Mouse (Mus musculus): Measurements from ENCODE around the gene Ndufaf8. TPM values are rescaled to one million over a fixed set of nuclear protein-coding genes. Genes with fewer than 3 reads are reported as not detected.

The Ndufaf8 gene
- polyA plus RNA-seq, 1 experiment from 2014 or later: 56.4 TPM

- no peak overlapping the region for H3K4me2 ChIP-seq
- no peak overlapping the region for H3K27ac ChIP-seq (replicated peaks)
- H3K9ac ChIP-seq: no peak overlapping the region
- no peaks in the 10 kb centered on the region for H3K9me3 ChIP-seq
- H3K4me1 ChIP-seq (replicated peaks): peaks cover 8% of the 10 kb centered on the region
- peaks cover 38% of the 10 kb centered on the region for H3K36me3 ChIP-seq
- no peak overlapping the region for H3K4me3 ChIP-seq
- no peaks in the 10 kb centered on the region for H3K27me3 ChIP-seq
- no peak for ATAC-seq (ENCODE audit: low FRiP score, low read depth)
- WGBS: 59% methylated on average over 17 of the region's 17 CpGs
Observed at GRCm38 (mm10) chr11:120067834-120068233, 30.9 kb upstream of the Ndufaf8 start.

- Histone ChIP-seq H3K4me2 (no peak overlapping the region), H3K9me3 (no peaks in the 10 kb centered on the region), H3K4me1 (replicated peaks) (peaks cover 8% of the 10 kb centered on the region), H3K36me3 (peaks cover 36% of the 10 kb centered on the region), H3K27ac (replicated peaks) (no peak overlapping the region), H3K27me3 (no peaks in the 10 kb centered on the region), H3K4me3 (no peak overlapping the region), H3K9ac (no peak overlapping the region)
- WGBS: 23% methylated on average over 11 of the region's 11 CpGs
- ATAC-seq (ENCODE audit: low FRiP score, low read depth): no peak
Observed at GRCm38 (mm10) chr11:120069261-120069660, 29.5 kb upstream of the Ndufaf8 start.

GRCm38 (mm10) chr11:120070286-120070930 lies 28.3 kb upstream of the Ndufaf8 start:
- Histone ChIP-seq H3K9ac (no peak overlapping the region), H3K4me2 (no peak overlapping the region), H3K27me3 (no peaks in the 10 kb centered on the region), H3K27ac (replicated peaks) (no peak overlapping the region), H3K4me3 (no peak overlapping the region), H3K36me3 (peaks cover 32% of the 10 kb centered on the region), H3K4me1 (replicated peaks) (peaks cover 6% of the 10 kb centered on the region), H3K9me3 (no peaks in the 10 kb centered on the region)
- WGBS: 86% methylated on average over 27 of the region's 27 CpGs
- ATAC-seq (ENCODE audit: low FRiP score, low read depth): no peak

- H3K4me2 ChIP-seq: no peak overlapping the region
- peaks cover 32% of the 10 kb centered on the region for H3K36me3 ChIP-seq
- no peak overlapping the region for H3K4me3 ChIP-seq
- no peak overlapping the region for H3K27ac ChIP-seq (replicated peaks)
- WGBS: 18% methylated on average over 12 of the region's 12 CpGs
- no peaks in the 10 kb centered on the region for H3K27me3 ChIP-seq
- ATAC-seq (ENCODE audit: low FRiP score, low read depth): no peak
- H3K9ac ChIP-seq: no peak overlapping the region
- no peaks in the 10 kb centered on the region for H3K9me3 ChIP-seq
- H3K4me1 ChIP-seq (replicated peaks): peaks cover 4% of the 10 kb centered on the region
Observed at GRCm38 (mm10) chr11:120071065-120071464, 27.7 kb upstream of the Ndufaf8 start.

- H3K36me3 ChIP-seq: peaks cover 39% of the 10 kb centered on the region
- H3K4me2 ChIP-seq: no peak overlapping the region
- H3K27me3 ChIP-seq: no peaks in the 10 kb centered on the region
- 88% methylated on average over 7 of the region's 7 CpGs for WGBS
- no peak for ATAC-seq (ENCODE audit: low FRiP score, low read depth)
- H3K9me3 ChIP-seq: no peaks in the 10 kb centered on the region
- H3K27ac ChIP-seq (replicated peaks): no peak overlapping the region
- H3K9ac ChIP-seq: no peak overlapping the region
- no peak overlapping the region for H3K4me3 ChIP-seq
- peaks cover 4% of the 10 kb centered on the region for H3K4me1 ChIP-seq (replicated peaks)
Observed at GRCm38 (mm10) chr11:120071731-120072320, 26.9 kb upstream of the Ndufaf8 start.

- Histone ChIP-seq H3K36me3 (peaks cover 35% of the 10 kb centered on the region), H3K9me3 (no peaks in the 10 kb centered on the region), H3K27ac (replicated peaks) (no peak overlapping the region), H3K4me3 (no peak overlapping the region), H3K9ac (no peak overlapping the region), H3K27me3 (no peaks in the 10 kb centered on the region), H3K4me1 (replicated peaks) (peaks cover 4% of the 10 kb centered on the region), H3K4me2 (no peak overlapping the region)
- no peak for ATAC-seq (ENCODE audit: low FRiP score, low read depth)
- WGBS: 93% methylated on average over 9 of the region's 9 CpGs
Observed at GRCm38 (mm10) chr11:120072986-120073647, 25.6 kb upstream of the Ndufaf8 start.

GRCm38 (mm10) chr11:120076191-120076590 lies 22.5 kb upstream of the Ndufaf8 start:
- no peak for ATAC-seq (ENCODE audit: low FRiP score, low read depth)
- WGBS: 87% methylated on average over 3 of the region's 3 CpGs
- no peak overlapping the region for H3K27ac ChIP-seq (replicated peaks)

GRCm38 (mm10) chr11:120080282-120080681 lies 18.4 kb upstream of the Ndufaf8 start:
- H3K27ac ChIP-seq (replicated peaks): no peak overlapping the region
- no peak overlapping the region for H3K4me3 ChIP-seq
- H3K9ac ChIP-seq: no peak overlapping the region
- no peaks in the 10 kb centered on the region for H3K9me3 ChIP-seq
- H3K36me3 ChIP-seq: peaks cover 18% of the 10 kb centered on the region
- H3K27me3 ChIP-seq: no peaks in the 10 kb centered on the region
- ATAC-seq (ENCODE audit: low FRiP score, low read depth): no peak
- WGBS: 95% methylated on average over 6 of the region's 6 CpGs
- peaks cover 5% of the 10 kb centered on the region for H3K4me1 ChIP-seq (replicated peaks)
- no peak overlapping the region for H3K4me2 ChIP-seq

More at GRCm38 (mm10) chr11:120076191-120076590, 22.5 kb upstream of the Ndufaf8 start:
- Histone ChIP-seq H3K9me3 (no peaks in the 10 kb centered on the region), H3K4me1 (replicated peaks) (no peaks in the 10 kb centered on the region), H3K36me3 (peaks cover 27% of the 10 kb centered on the region), H3K27me3 (no peaks in the 10 kb centered on the region), H3K9ac (no peak overlapping the region), H3K4me3 (no peak overlapping the region), H3K4me2 (no peak overlapping the region)

- H3K27me3 ChIP-seq: no peaks in the 10 kb centered on the region
- H3K4me2 ChIP-seq: peak overlapping the region; percentile 73
- H3K9me3 ChIP-seq: no peaks in the 10 kb centered on the region
- H3K36me3 ChIP-seq: peaks cover 12% of the 10 kb centered on the region
- no peak; the same call in 1 of the 2 replicates for ATAC-seq (ENCODE audit: low FRiP score, low read depth)
- H3K27ac ChIP-seq (replicated peaks): peak overlapping the region; percentile 89
- peak overlapping the region; percentile 98 for H3K9ac ChIP-seq
- H3K4me3 ChIP-seq: peak overlapping the region; percentile 89
- WGBS: under 1% methylated on average over 23 of the region's 25 CpGs
- peaks cover 18% of the 10 kb centered on the region for H3K4me1 ChIP-seq (replicated peaks)
Observed at GRCm38 (mm10) chr11:120085891-120086627, 12.7 kb upstream of the Ndufaf8 start.

GRCm38 (mm10) chr11:120086702-120087152 lies 12.0 kb upstream of the Ndufaf8 start, which contains the start of gene Cep131:
Gene Cep131 (minus strand): TSS chr11:120086827.
- peaks cover 18% of the 10 kb centered on the region for H3K4me1 ChIP-seq (replicated peaks)
- peak within 1 kb of the TSS; percentile 89 for H3K27ac ChIP-seq (replicated peaks)
- H3K27me3 ChIP-seq: no peaks in the 10 kb centered on the region
- H3K9me3 ChIP-seq: no peaks in the 10 kb centered on the region
- peak within 1 kb of the TSS; percentile 89 for H3K4me3 ChIP-seq
- peak within 1 kb of the TSS; percentile 73 for H3K4me2 ChIP-seq
- whole genome bisulfite sequencing: under 1% methylated on average over 41 of the region's 42 CpGs
- H3K9ac ChIP-seq: peak within 1 kb of the TSS; percentile 98
- ATAC-seq (ENCODE audit: low FRiP score, low read depth): peak; percentile 99
- peaks cover 18% of the 10 kb centered on the region for H3K36me3 ChIP-seq

GRCm38 (mm10) chr11:120090661-120091060 lies 8.1 kb upstream of the Ndufaf8 start:
- WGBS: 93% methylated on average over 4 of the region's 4 CpGs
- Histone ChIP-seq H3K4me3 (no peak overlapping the region), H3K36me3 (peaks cover 33% of the 10 kb centered on the region)

More at GRCm38 (mm10) chr11:120090661-120091060, 8.1 kb upstream of the Ndufaf8 start:
- Histone ChIP-seq H3K27me3 (no peaks in the 10 kb centered on the region), H3K9ac (no peak overlapping the region), H3K4me1 (replicated peaks) (peaks cover 10% of the 10 kb centered on the region), H3K27ac (replicated peaks) (no peak overlapping the region), H3K4me2 (no peak overlapping the region), H3K9me3 (no peaks in the 10 kb centered on the region)
- no peak for ATAC-seq (ENCODE audit: low FRiP score, low read depth)
